In genomic region chr2:131935390-131936105, GRCm38 (mm10) we compare ENCODE assay signal across 8 mouse cellular contexts. TPM values are rescaled to one million over a fixed set of nuclear protein-coding genes. Genes with fewer than 3 reads are reported as not detected.
A peak's percentile ranks its signal among the peaks of the same experiment; 100 is the strongest.
DNase-seq lines count a peak whose midpoint lies in the region; ATAC-seq and TF ChIP-seq lines count a peak whose summit lies in the region.
"Had no signal": no experiment of that assay in that cellular context is flagged by ENCODE, and none has a peak within 500 bp of the region (broad histone marks: within the 10 kb centered on the region; RNA-seq: fewer than 3 reads in every experiment).

No protein-coding gene starts in this region.

- no peak overlapping the region for H3K9ac ChIP-seq in liver, embryonic 11.5 days (ENCODE audit: low read depth, low read length)

- H3K4me1 ChIP-seq in thymus, adult 2 months (replicated peaks; ENCODE audit: control insufficient read depth, insufficient read depth, low read length) = no peaks in the 10 kb centered on the region
- H3K4me1 ChIP-seq in liver, embryonic 11.5 days (replicated peaks; ENCODE audit: control insufficient read depth, insufficient read depth, low read length) = peaks cover 6% of the 10 kb centered on the region; the same call in 1 of the 2 replicates

- no peak for TF ChIP-seq CTCF in thymus, adult 2 months (IDR thresholded peaks at IDR 0.05; ENCODE audit: borderline replicate concordance, control insufficient read depth, extremely low read depth, insufficient read depth, low read length, poor library complexity)

- peak; percentile 70 for ATAC-seq in liver, embryonic 11.5 days (replicated peaks; ENCODE audit: low FRiP score)

- H3K4me3 ChIP-seq in thymus, adult 2 months (ENCODE audit: control insufficient read depth, insufficient read depth, low read length) = no peak overlapping the region
- H3K4me3 ChIP-seq in liver, embryonic 11.5 days (ENCODE audit: low read depth, low read length) = no peak overlapping the region

- no peak overlapping the region for H3K4me2 ChIP-seq in liver, embryonic 11.5 days

- DNase-seq in thymus, adult 2 months = peak; percentile 27
- no peak for DNase-seq in thymus, adult 18-20 months
- peak; percentile 59 for DNase-seq in c-Kit-positive CD71-negative TER-119-negative erythroid progenitor cells, embryonic 14.5 days (ENCODE audit: low read depth)
- peak; percentile 36 for DNase-seq in liver, embryonic 11.5 days (ENCODE audit: low spot score)
- peak; percentile 65 for DNase-seq in thymus, postnatal 0 days (ENCODE audit: low spot score)
- no peak for DNase-seq in right cerebral cortex, postnatal 14 days
- no peak for DNase-seq in right cerebral cortex, adult 2 months (ENCODE audit: low spot score in 2 of 2)

- WGBS in thymus, adult 2 months = 66% methylated on average over 10 of the region's 10 CpGs
- 62% methylated on average over 10 of the region's 10 CpGs for WGBS in liver, embryonic 11.5 days

- no peaks in the 10 kb centered on the region for H3K36me3 ChIP-seq in thymus, adult 2 months (ENCODE audit: control insufficient read depth, insufficient read depth, low read length)
- no peaks in the 10 kb centered on the region for H3K36me3 ChIP-seq in liver, embryonic 11.5 days (ENCODE audit: control insufficient read depth, insufficient read depth, low read length)

- no peak for TF ChIP-seq POLR2A in thymus, adult 2 months (IDR thresholded peaks at IDR 0.05; ENCODE audit: control insufficient read depth, extremely low read depth, insufficient read depth, low read length, poor library complexity)

- no peaks in the 10 kb centered on the region for H3K27me3 ChIP-seq in thymus, adult 2 months (ENCODE audit: control insufficient read depth, insufficient read depth, low read length)
- H3K27me3 ChIP-seq in liver, embryonic 11.5 days (replicated peaks; ENCODE audit: control insufficient read depth, insufficient read depth, low read length) = no peaks in the 10 kb centered on the region

- no peaks in the 10 kb centered on the region for H3K9me3 ChIP-seq in liver, embryonic 11.5 days (ENCODE audit: control insufficient read depth, low read length)

- H3K27ac ChIP-seq in thymus, adult 2 months (ENCODE audit: control insufficient read depth, insufficient read depth, low read length) = no peak overlapping the region
- H3K27ac ChIP-seq in liver, embryonic 11.5 days (ENCODE audit: low read depth, low read length) = no peak overlapping the region

RNA-seq across cellular contexts. Expression of gene Prnd, which starts 15.1 kb away (rescaled TPM):
- 1.7 and 1.8 TPM in 2 replicates for polyA plus RNA-seq in thymus, adult 2 months (2012; rRNA removed)
- polyA plus RNA-seq in liver, embryonic 11.5 days (2014; fragmentation: Nextera tagmentation; extraction: Ambion mirVana) = 1.6 and 2.5 TPM in 2 replicates
- polyA plus RNA-seq in thymus, postnatal 0 days (2015; fragmentation: Nextera tagmentation; extraction: Ambion mirVana) = 3.4 and 4.0 TPM in 2 replicates

RNA-seq across cellular contexts. Expression of gene Prn, which starts 25.8 kb away (rescaled TPM):
- not detected in 2 replicates for polyA plus RNA-seq in thymus, adult 2 months (2012; rRNA removed)
- polyA plus RNA-seq in liver, embryonic 11.5 days (2014; fragmentation: Nextera tagmentation; extraction: Ambion mirVana) = 0.25 TPM in 1 of 2 replicates, not detected in the other
- polyA plus RNA-seq in thymus, postnatal 0 days (2015; fragmentation: Nextera tagmentation; extraction: Ambion mirVana) = not detected in 2 replicates
- polyA plus RNA-seq: gonadal fat pad, adult 2 months had no signal

RNA-seq across cellular contexts. Expression of gene Prnp, which starts 25.8 kb away (rescaled TPM):
- polyA plus RNA-seq in thymus, adult 2 months (2012; rRNA removed) = 39.9 and 43.8 TPM in 2 replicates
- 32.6 and 33.3 TPM in 2 replicates for polyA plus RNA-seq in liver, embryonic 11.5 days (2014; fragmentation: Nextera tagmentation; extraction: Ambion mirVana)
- polyA plus RNA-seq in thymus, postnatal 0 days (2015; fragmentation: Nextera tagmentation; extraction: Ambion mirVana) = 43.3 and 46.2 TPM in 2 replicates

Comparison
In these comparisons a context has a peak if more than half of its experiments do, and no peak if none do; other contexts are left out.
1. DNase-seq: peak in thymus, adult 2 months (single experiment), c-Kit-positive CD71-negative TER-119-negative erythroid progenitor cells, embryonic 14.5 days (single experiment), liver, embryonic 11.5 days (single experiment) and thymus, postnatal 0 days (single experiment); none in thymus, adult 18-20 months (0 of 2), right cerebral cortex, postnatal 14 days (single experiment) and right cerebral cortex, adult 2 months (0 of 2).